Mouse (Mus musculus): ENCODE measurements around the gene Tmem53.

Gene Tmem53

GRCm38 (mm10) chr4:117251801-117252316 lies at the start of gene Tmem53, which contains the start of gene Armh1:
TSS of gene Tmem53 (plus strand) at chr4:117251951.
TSS of gene Armh1 (minus strand) at chr4:117252125.
- DNase-seq (ENCODE audit: low spot score in 2 of 2), result peak; percentile 70 to 76

GRCm38 (mm10) chr4:117202046-117202991 lies 49.4 kb upstream of the Tmem53 start:
- DNase-seq (ENCODE audit: low spot score in 2 of 2), result peak in 1 of 2 experiments; percentile 36

- DNase-seq (ENCODE audit: low spot score in 2 of 2), result no peak
These were observed 48.8 kb upstream of the Tmem53 start for GRCm38 (mm10) chr4:117202992-117203354.

- no peak for DNase-seq (ENCODE audit: low spot score in 2 of 2)
These were observed 42.2 kb upstream of the Tmem53 start for GRCm38 (mm10) chr4:117209592-117209991.

GRCm38 (mm10) chr4:117210147-117211074 lies 41.3 kb upstream of the Tmem53 start:
- DNase-seq (ENCODE audit: low spot score in 2 of 2), result peak in 1 of 2 experiments; percentile 34

- no peak for DNase-seq (ENCODE audit: low spot score in 2 of 2)
These were observed 37.5 kb upstream of the Tmem53 start for GRCm38 (mm10) chr4:117214250-117214649.

GRCm38 (mm10) chr4:117217029-117217428 lies 34.7 kb upstream of the Tmem53 start:
- peak; percentile 42 to 44 for DNase-seq (ENCODE audit: low spot score in 2 of 2)

- peak in 1 of 2 experiments; percentile 36 for DNase-seq (ENCODE audit: low spot score in 2 of 2)
These were observed 33.1 kb upstream of the Tmem53 start for GRCm38 (mm10) chr4:117218517-117219219.

GRCm38 (mm10) chr4:117220741-117221515 lies 30.8 kb upstream of the Tmem53 start:
- DNase-seq (ENCODE audit: low spot score in 2 of 2), result no peak

GRCm38 (mm10) chr4:117221836-117222235 lies 29.9 kb upstream of the Tmem53 start:
- DNase-seq (ENCODE audit: low spot score in 2 of 2), result no peak

GRCm38 (mm10) chr4:117223001-117223400 lies 28.8 kb upstream of the Tmem53 start:
- no peak for DNase-seq (ENCODE audit: low spot score in 2 of 2)

GRCm38 (mm10) chr4:117224122-117224521 lies 27.6 kb upstream of the Tmem53 start:
- DNase-seq (ENCODE audit: low spot score in 2 of 2), result no peak

- DNase-seq (ENCODE audit: low spot score in 2 of 2), result no peak
These were observed 26.5 kb upstream of the Tmem53 start for GRCm38 (mm10) chr4:117225250-117225649.

- DNase-seq (ENCODE audit: low spot score in 2 of 2), result no peak
These were observed 22.2 kb upstream of the Tmem53 start for GRCm38 (mm10) chr4:117229590-117229989.

- DNase-seq (ENCODE audit: low spot score in 2 of 2), result no peak
These were observed 21.4 kb upstream of the Tmem53 start for GRCm38 (mm10) chr4:117230331-117230730.

- DNase-seq (ENCODE audit: low spot score in 2 of 2), result no peak
These were observed 20.5 kb upstream of the Tmem53 start for GRCm38 (mm10) chr4:117231208-117231607.

GRCm38 (mm10) chr4:117234166-117234741 lies 17.5 kb upstream of the Tmem53 start:
- no peak for DNase-seq (ENCODE audit: low spot score in 2 of 2)

- DNase-seq (ENCODE audit: low spot score in 2 of 2), result no peak
These were observed 15.9 kb upstream of the Tmem53 start for GRCm38 (mm10) chr4:117235822-117236221.

- no peak for DNase-seq (ENCODE audit: low spot score in 2 of 2)
These were observed 12.6 kb upstream of the Tmem53 start for GRCm38 (mm10) chr4:117239153-117239552.

- DNase-seq (ENCODE audit: low spot score in 2 of 2), result no peak
These were observed 10.9 kb upstream of the Tmem53 start for GRCm38 (mm10) chr4:117240867-117241266.

All from frontal cortex, postnatal 36 days (tissue).